ENCODE assay signal across 9 mouse cellular contexts in genomic region chr2:128408718-128409117, GRCm38 (mm10).
DNase-seq lines count a peak whose midpoint lies in the region; ATAC-seq and TF ChIP-seq lines count a peak whose summit lies in the region.
"Had no signal": no experiment of that assay in that cellular context is flagged by ENCODE, and none has a peak within 500 bp of the region (broad histone marks: within the 10 kb centered on the region; RNA-seq: fewer than 3 reads in every experiment).

No protein-coding gene starts in this region.

- H3K27ac ChIP-seq in midbrain, embryonic 14.5 days (replicated peaks; ENCODE audit: low read depth, low read length), result no peak overlapping the region
- no peak overlapping the region for H3K27ac ChIP-seq in midbrain, embryonic 15.5 days
- no peak overlapping the region for H3K27ac ChIP-seq in liver, adult 2 months (replicated peaks; ENCODE audit: insufficient read depth, low read depth, low read length)

- no peak for ATAC-seq in cerebellum, adult (ENCODE audit: insufficient number of reproducible peaks, low FRiP score, low TSS enrichment)
- no peak for ATAC-seq in midbrain, embryonic 14.5 days (ENCODE audit: low FRiP score, low TSS enrichment)
- ATAC-seq in midbrain, embryonic 15.5 days (replicated peaks), result no peak
- ATAC-seq in megakaryocyte, adult 5-6 weeks (ENCODE audit: poor library complexity, severe bottlenecking), result no peak

- peak; percentile 68 for TF ChIP-seq CTCF in liver, adult 2 months (IDR thresholded peaks at IDR 0.05; ENCODE audit: low read depth, low read length)

- no peaks in the 10 kb centered on the region for H3K27me3 ChIP-seq in midbrain, embryonic 14.5 days (ENCODE audit: control insufficient read depth, insufficient read depth, low read length)
- H3K27me3 ChIP-seq in midbrain, embryonic 15.5 days (replicated peaks), result no peaks in the 10 kb centered on the region
- no peaks in the 10 kb centered on the region for H3K27me3 ChIP-seq in liver, adult 2 months (ENCODE audit: control insufficient read depth, insufficient read depth, low read length)

- WGBS in midbrain, embryonic 14.5 days, result 33% methylated on average over 6 of the region's 6 CpGs
- 39% methylated on average over 6 of the region's 6 CpGs for WGBS in midbrain, embryonic 15.5 days
- WGBS in liver, adult 2 months, result 56% methylated on average over 6 of the region's 6 CpGs

- no peaks in the 10 kb centered on the region for H3K9me3 ChIP-seq in midbrain, embryonic 14.5 days (ENCODE audit: control insufficient read depth, low read length)
- H3K9me3 ChIP-seq in midbrain, embryonic 15.5 days, result no peaks in the 10 kb centered on the region
- H3K9me3 ChIP-seq: G1E had no signal

- DNase-seq in cerebellum, postnatal 10 days, result peak; percentile 60 to 62
- DNase-seq in midbrain, embryonic 14.5 days, result peak; percentile 35
- DNase-seq in c-Kit-positive CD71-positive TER-119-negative erythroid progenitor cells, embryonic 14.5 days (ENCODE audit: low read depth), result peak; percentile 28
- no peak for DNase-seq in liver, adult 2 months (ENCODE audit: extremely low read depth, low read depth, low spot score)
- peak; percentile 24 to 53 for DNase-seq in spleen, postnatal 14 days (ENCODE audit: low spot score in 2 of 2)

- H3K4me2 ChIP-seq in midbrain, embryonic 14.5 days (ENCODE audit: low read length), result no peak overlapping the region
- H3K4me2 ChIP-seq in midbrain, embryonic 15.5 days, result no peak overlapping the region

- H3K36me3 ChIP-seq in midbrain, embryonic 14.5 days (ENCODE audit: control insufficient read depth, insufficient read depth, low read length), result no peaks in the 10 kb centered on the region
- no peaks in the 10 kb centered on the region for H3K36me3 ChIP-seq in midbrain, embryonic 15.5 days (replicated peaks)
- no peaks in the 10 kb centered on the region for H3K36me3 ChIP-seq in liver, adult 2 months (ENCODE audit: control insufficient read depth, insufficient read depth, low read length)
- H3K36me3 ChIP-seq: G1E had no signal

- no peak overlapping the region for H3K9ac ChIP-seq in midbrain, embryonic 14.5 days (replicated peaks; ENCODE audit: low read length)
- H3K9ac ChIP-seq in midbrain, embryonic 15.5 days, result no peak overlapping the region
- H3K9ac ChIP-seq in liver, adult 2 months (ENCODE audit: low read depth, low read length), result no peak overlapping the region

- peaks cover 1% of the 10 kb centered on the region; the same call in 1 of the 2 replicates for H3K4me1 ChIP-seq in midbrain, embryonic 14.5 days (ENCODE audit: control insufficient read depth, insufficient read depth, low read length)
- H3K4me1 ChIP-seq in midbrain, embryonic 15.5 days, result peaks cover 2% of the 10 kb centered on the region; the same call in 1 of the 2 replicates
- no peaks in the 10 kb centered on the region for H3K4me1 ChIP-seq in liver, adult 2 months (ENCODE audit: control insufficient read depth, insufficient read depth, low read length)

- no peak overlapping the region for H3K4me3 ChIP-seq in midbrain, embryonic 14.5 days (replicated peaks; ENCODE audit: low read depth, low read length)
- H3K4me3 ChIP-seq in midbrain, embryonic 15.5 days, result no peak overlapping the region
- H3K4me3 ChIP-seq in liver, adult 2 months (ENCODE audit: insufficient read depth, low read depth, low read length), result no peak overlapping the region

- TF ChIP-seq POLR2A in liver, adult 2 months (IDR thresholded peaks at IDR 0.05; ENCODE audit: extremely low read depth, insufficient read depth, low read length), result no peak

- H3K79me2 ChIP-seq in liver, adult 2 months (ENCODE audit: control insufficient read depth, insufficient read depth, low read length), result no peaks in the 10 kb centered on the region
